In genomic region chr11:99169438-99169837, GRCm38 (mm10) we compare ENCODE assay signal across 31 mouse cellular contexts. TPM values are rescaled to one million over a fixed set of nuclear protein-coding genes. Genes with fewer than 3 reads are reported as not detected.
"Had no signal": no experiment of that assay in that cellular context is flagged by ENCODE, and none has a peak within 500 bp of the region (broad histone marks: within the 10 kb centered on the region; RNA-seq: fewer than 3 reads in every experiment).

No protein-coding gene starts in this region.

- H3K36me3 ChIP-seq: heart, embryonic 10.5 days; heart, embryonic 12.5 days; hindbrain, embryonic 10.5 days; hindbrain, embryonic 12.5 days; kidney, embryonic 15.5 days; limb, embryonic 10.5 days; limb, embryonic 12.5 days had no signal

- ATAC-seq: hindbrain, embryonic 16.5 days; intestine, embryonic 16.5 days had no signal

- H3K4me3 ChIP-seq: gastrocnemius, adult 2 months; heart, embryonic 10.5 days; heart, embryonic 12.5 days; hindbrain, embryonic 10.5 days; hindbrain, embryonic 12.5 days; kidney, embryonic 15.5 days; limb, embryonic 10.5 days; limb, embryonic 12.5 days had no signal

- H3K27ac ChIP-seq: gastrocnemius, adult 2 months; heart, embryonic 10.5 days; hindbrain, embryonic 10.5 days; hindbrain, embryonic 12.5 days; hindbrain, embryonic 14.5 days; kidney, embryonic 15.5 days; kidney, postnatal 0 days; limb, embryonic 10.5 days; limb, embryonic 12.5 days had no signal

- H3K4me1 ChIP-seq: heart, embryonic 12.5 days; hindbrain, embryonic 12.5 days; kidney, embryonic 15.5 days; limb, embryonic 10.5 days; limb, embryonic 12.5 days had no signal

- H3K27me3 ChIP-seq: heart, embryonic 12.5 days; hindbrain, embryonic 12.5 days; kidney, embryonic 15.5 days; limb, embryonic 12.5 days had no signal

- H3K9me3 ChIP-seq: heart, embryonic 10.5 days; hindbrain, embryonic 10.5 days; hindbrain, embryonic 12.5 days; kidney, embryonic 15.5 days; limb, embryonic 10.5 days; limb, embryonic 12.5 days had no signal

- H3K9ac ChIP-seq: heart, embryonic 12.5 days; hindbrain, embryonic 12.5 days; hindbrain, embryonic 14.5 days; kidney, embryonic 15.5 days; limb, embryonic 12.5 days had no signal

- DNase-seq: gastrocnemius, adult 2 months; gastrocnemius, postnatal 10 days; gastrocnemius, postnatal 25 days; heart, adult 18-20 months; heart, postnatal 10 days; heart, postnatal 4 days; kidney, adult 11 months; kidney, adult 2 months; kidney, adult 9 months; kidney, postnatal 14 days; kidney, postnatal 36 days; layer of hippocampus, adult 9-11 months; layer of hippocampus, postnatal 36 days; liver had no signal

- H3K4me2 ChIP-seq: heart, embryonic 12.5 days; hindbrain, embryonic 12.5 days; hindbrain, embryonic 14.5 days; kidney, embryonic 15.5 days; limb, embryonic 12.5 days; liver, embryonic 11.5 days had no signal

RNA-seq across cellular contexts. Expression of gene Ccr7, which starts 14.6 kb away (rescaled TPM):
- total RNA-seq: gastrocnemius, adult 2 months; gastrocnemius, postnatal 25 days; granulocyte monocyte progenitor cell, adult 5-6 weeks; layer of hippocampus, adult 18-20 months; layer of hippocampus, adult 8-10 months; layer of hippocampus, postnatal 14 days; layer of hippocampus, postnatal 36 days; left cerebral cortex, postnatal 10 days had no signal
- polyA plus RNA-seq: hindbrain, embryonic 14.5 days; hindbrain, embryonic 16.5 days had no signal
